Mouse (Mus musculus) erythroblast, embryonic 14.5 days (primary cell): ENCODE data around the gene Hs6st1. TPM values are rescaled to one million over a fixed set of nuclear protein-coding genes. Genes with fewer than 3 reads are reported as not detected.

Source experiments
- H3K27me3 ChIP-seq: 2 replicates; pipeline ENCODE4 v1.6.1; 2012; ENCODE audit warnings: inconsistent platforms; ENCODE audit not compliant: control insufficient read depth
- H3K36me3 ChIP-seq: 2 replicates; pipeline ENCODE4 v1.6.1; 2012; ENCODE audit warnings: mild to moderate bottlenecking, inconsistent platforms; ENCODE audit not compliant: control insufficient read depth
- H3K4me1 ChIP-seq: 2 replicates; pipeline ENCODE4 v1.6.1; 2012; ENCODE audit warnings: inconsistent platforms; ENCODE audit not compliant: control insufficient read depth
- H3K4me3 ChIP-seq: replicated peaks from 2 replicates; pipeline ENCODE3; 2012; ENCODE audit warnings: moderate library complexity, mild to moderate bottlenecking, inconsistent platforms
- H3K9me3 ChIP-seq: 2 replicates; pipeline ENCODE4 v1.6.1; 2012; ENCODE audit warnings: low read length, inconsistent platforms, mixed read lengths; ENCODE audit not compliant: control insufficient read depth
- GATA1 ChIP-seq: IDR thresholded peaks from 2 replicates; pipeline ENCODE4 v1.6.1; 2012; ENCODE audit warnings: low read length, inconsistent platforms, mixed read lengths
- TAL1 ChIP-seq: IDR thresholded peaks from 3 replicates; pipeline ENCODE4 v1.6.1; 2012; ENCODE audit warnings: low read length, inconsistent platforms, mixed read lengths
- polyA plus RNA-seq: library from polyadenylated mRNA; stranded (reverse); fragments of >175 nt; gene quantifications from 2 replicates; pipeline ENCODE4 v1.2.3, GENCODE M21; 2012

The Hs6st1 gene
- polyA plus RNA-seq, 1 experiment = 20.5 TPM

- Histone ChIP-seq H3K9me3 (no peaks in the 10 kb centered on the region), H3K36me3 (peaks cover 5% of the 10 kb centered on the region), H3K4me3 (no peak overlapping the region), H3K27me3 (peaks cover 49% of the 10 kb centered on the region), H3K4me1 (peaks cover 6% of the 10 kb centered on the region)
- TF ChIP-seq TAL1 = no peak
- TF ChIP-seq GATA1 = no peak
Observed at GRCm38 (mm10) chr1:36112665-36113064, 44.5 kb downstream of the Hs6st1 start.

DNA sequence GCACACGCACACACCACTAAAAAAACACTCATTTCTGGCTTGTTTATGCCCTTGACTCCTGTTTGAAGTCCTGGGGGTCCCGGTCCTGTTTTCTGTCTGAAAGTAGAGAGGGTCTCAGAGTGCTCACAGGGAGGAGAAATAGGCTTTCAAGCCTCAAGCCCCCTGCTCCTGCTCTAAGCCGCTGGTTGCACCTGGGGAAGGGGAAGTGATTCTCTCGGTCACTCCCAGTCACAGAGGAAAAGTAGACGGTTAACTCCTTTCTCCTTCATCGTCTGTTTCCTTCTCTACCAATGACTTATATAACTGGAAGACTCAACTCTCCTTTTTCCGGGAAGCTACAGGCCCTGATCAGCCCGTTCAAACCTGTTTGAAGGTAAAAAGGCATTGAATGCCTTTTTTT is 45.5 kb downstream of the Hs6st1 start:
- Histone ChIP-seq H3K9me3 (no peaks in the 10 kb centered on the region), H3K4me1 (peaks cover 8% of the 10 kb centered on the region), H3K4me3 (no peak overlapping the region), H3K27me3 (peaks cover 53% of the 10 kb centered on the region), H3K36me3 (no peaks in the 10 kb centered on the region)
- TF ChIP-seq GATA1 (no peak), TAL1 (no peak)

GRCm38 (mm10) chr1:36114844-36115243 is 46.6 kb downstream of the Hs6st1 start:
- H3K4me3 ChIP-seq = no peak overlapping the region

GRCm38 (mm10) chr1:36116488-36116887 is 48.3 kb downstream of the Hs6st1 start:
- Histone ChIP-seq H3K9me3 (no peaks in the 10 kb centered on the region), H3K36me3 (no peaks in the 10 kb centered on the region), H3K4me3 (no peak overlapping the region), H3K27me3 (peaks cover 59% of the 10 kb centered on the region), H3K4me1 (peaks cover 6% of the 10 kb centered on the region)
- TF ChIP-seq GATA1 (no peak), TAL1 (no peak)

More at GRCm38 (mm10) chr1:36114844-36115243, 46.6 kb downstream of the Hs6st1 start:
- TF ChIP-seq TAL1 = no peak
- no peak for TF ChIP-seq GATA1
- H3K36me3 ChIP-seq = no peaks in the 10 kb centered on the region
- H3K9me3 ChIP-seq = no peaks in the 10 kb centered on the region
- peaks cover 53% of the 10 kb centered on the region for H3K27me3 ChIP-seq
- peaks cover 10% of the 10 kb centered on the region for H3K4me1 ChIP-seq

DNA sequence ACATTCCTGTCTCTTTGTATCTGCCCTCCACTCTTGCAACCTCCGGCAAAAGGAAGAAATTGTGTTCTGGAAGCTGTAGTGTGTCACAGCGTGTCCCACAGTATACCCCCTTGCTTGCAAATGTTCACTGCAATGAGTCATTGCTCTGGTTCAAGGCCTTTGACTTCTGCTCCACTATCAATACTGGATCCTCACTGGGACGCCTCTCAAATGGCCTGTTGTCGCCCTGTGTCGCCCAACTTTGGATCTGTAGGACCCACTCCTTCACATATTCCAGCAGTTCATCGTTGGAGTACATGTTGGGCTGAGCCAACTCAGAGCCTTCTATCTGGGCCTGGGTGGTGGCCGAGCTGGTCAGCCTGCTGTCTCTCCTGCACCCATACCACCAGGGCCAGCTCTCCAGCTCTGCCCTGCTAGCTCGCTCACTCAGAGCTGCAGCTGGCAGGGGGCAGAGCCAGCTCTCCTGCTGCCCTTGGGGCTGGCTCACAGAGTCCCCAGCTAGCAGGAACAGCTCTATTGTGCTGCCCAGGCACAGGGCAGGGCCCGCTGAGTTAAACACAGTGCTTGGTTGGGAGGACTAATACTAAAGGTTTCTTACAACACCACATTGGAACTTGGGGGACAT is 50.0 kb downstream of the Hs6st1 start:
- TF ChIP-seq GATA1 (no peak), TAL1 (no peak)
- peaks cover 50% of the 10 kb centered on the region for H3K27me3 ChIP-seq
- H3K4me3 ChIP-seq = no peak overlapping the region
- H3K9me3 ChIP-seq = no peaks in the 10 kb centered on the region
- no peaks in the 10 kb centered on the region for H3K36me3 ChIP-seq
- H3K4me1 ChIP-seq = peaks cover 6% of the 10 kb centered on the region

DNA sequence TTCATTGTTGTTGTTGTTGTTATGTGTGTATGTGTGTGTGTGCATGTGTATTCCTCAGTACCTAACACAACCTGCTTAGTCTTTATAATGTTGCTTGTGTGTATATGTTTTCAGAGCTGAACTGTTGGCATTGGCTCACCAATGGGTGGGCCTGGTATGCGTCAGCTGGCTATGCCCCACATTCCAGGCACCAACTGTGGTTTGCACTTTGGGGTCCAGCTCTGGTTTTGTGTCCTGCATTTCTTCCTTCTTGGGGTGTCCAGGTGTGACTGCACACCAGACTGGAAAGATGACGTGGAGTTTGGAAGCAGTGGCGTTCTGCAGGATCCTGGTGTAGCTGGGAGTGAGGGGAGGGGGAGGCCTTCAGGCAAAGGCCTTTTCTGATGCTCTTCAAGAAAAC is 50.8 kb downstream of the Hs6st1 start:
- Histone ChIP-seq H3K4me3 (no peak overlapping the region), H3K4me1 (peaks cover 6% of the 10 kb centered on the region), H3K9me3 (no peaks in the 10 kb centered on the region), H3K36me3 (no peaks in the 10 kb centered on the region), H3K27me3 (peaks cover 42% of the 10 kb centered on the region)
- no peak for TF ChIP-seq GATA1
- TF ChIP-seq TAL1 = no peak

DNA sequence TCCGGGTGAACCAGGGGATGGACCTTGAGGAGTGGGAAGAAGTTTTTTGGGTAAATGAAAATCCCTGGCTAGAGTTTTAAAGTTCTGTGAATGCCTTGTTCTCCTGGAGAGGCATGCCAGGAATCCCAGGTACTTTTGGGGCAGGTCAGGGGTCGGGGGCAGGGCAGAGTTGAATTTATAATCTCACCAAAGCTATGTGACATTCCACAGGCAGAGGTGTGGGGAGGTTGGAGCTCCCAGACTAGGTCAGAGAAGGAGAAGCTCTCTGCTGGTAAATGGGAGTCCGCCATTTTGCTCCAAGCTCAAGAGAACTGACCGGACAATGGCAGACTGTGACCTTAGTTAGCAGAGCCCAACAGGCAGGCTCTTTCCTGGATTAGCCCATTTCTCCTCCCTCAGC is 51.2 kb downstream of the Hs6st1 start:
- Histone ChIP-seq H3K4me1 (peaks cover 10% of the 10 kb centered on the region), H3K36me3 (no peaks in the 10 kb centered on the region), H3K9me3 (peaks cover 4% of the 10 kb centered on the region), H3K4me3 (no peak overlapping the region), H3K27me3 (peaks cover 42% of the 10 kb centered on the region)
- TF ChIP-seq TAL1 = no peak
- TF ChIP-seq GATA1 = no peak

GRCm38 (mm10) chr1:36121172-36121571 is 53.0 kb downstream of the Hs6st1 start:
- Histone ChIP-seq H3K36me3 (no peaks in the 10 kb centered on the region), H3K9me3 (peaks cover 6% of the 10 kb centered on the region), H3K4me3 (no peak overlapping the region), H3K4me1 (peaks cover 9% of the 10 kb centered on the region), H3K27me3 (peaks cover 28% of the 10 kb centered on the region)
- no peak for TF ChIP-seq GATA1

- no peak overlapping the region for H3K4me3 ChIP-seq
- peaks cover 14% of the 10 kb centered on the region for H3K27me3 ChIP-seq
- no peaks in the 10 kb centered on the region for H3K36me3 ChIP-seq
- peaks cover 6% of the 10 kb centered on the region for H3K9me3 ChIP-seq
- TF ChIP-seq TAL1 (no peak), GATA1 (no peak)
- H3K4me1 ChIP-seq = peaks cover 32% of the 10 kb centered on the region
Observed at GRCm38 (mm10) chr1:36125076-36125475, 56.9 kb downstream of the Hs6st1 start.

- H3K9me3 ChIP-seq = peaks cover 5% of the 10 kb centered on the region
- no peak overlapping the region for H3K4me3 ChIP-seq
- peaks cover 5% of the 10 kb centered on the region for H3K36me3 ChIP-seq
- peaks cover 5% of the 10 kb centered on the region for H3K27me3 ChIP-seq
- TF ChIP-seq TAL1 = no peak
- TF ChIP-seq GATA1 = no peak
- peaks cover 66% of the 10 kb centered on the region for H3K4me1 ChIP-seq
Observed at GRCm38 (mm10) chr1:36129126-36129525, 60.9 kb downstream of the Hs6st1 start.
